Mouse (Mus musculus) frontal cortex, postnatal 10 days (tissue): Measurements from ENCODE around the gene Arrdc5.

Source experiments
- DNase-seq, 2 experiments: peaks; one replicate each; pipeline ENCODE4 v3.0.0; 2022; ENCODE audit warnings: low spot score in 2 of 2, mixed read lengths in 1 of 2

Gene Arrdc5

DNA sequence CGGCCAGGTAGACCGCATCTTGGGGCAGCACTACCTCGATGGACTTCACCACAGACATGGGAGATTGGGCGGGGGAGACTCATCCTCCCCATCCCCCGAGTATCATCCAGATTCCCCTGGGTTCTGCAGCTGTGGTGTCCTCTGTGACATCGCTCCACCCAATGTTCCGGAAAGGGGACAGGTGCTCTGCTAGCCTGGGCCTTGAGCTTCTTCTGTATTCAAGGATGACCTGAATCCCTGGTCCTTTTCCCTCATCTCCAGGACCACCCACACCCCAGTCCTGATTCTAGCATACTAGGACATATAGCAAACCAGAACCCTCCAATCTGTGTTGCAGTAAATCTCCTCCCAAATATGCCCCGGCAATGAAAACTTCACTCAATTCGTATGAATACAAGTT, at the start of gene Arrdc5:
Gene Arrdc5, minus strand, starts transcription at position 101 of the 400 bp plus-strand sequence.
- no peak for DNase-seq

DNA sequence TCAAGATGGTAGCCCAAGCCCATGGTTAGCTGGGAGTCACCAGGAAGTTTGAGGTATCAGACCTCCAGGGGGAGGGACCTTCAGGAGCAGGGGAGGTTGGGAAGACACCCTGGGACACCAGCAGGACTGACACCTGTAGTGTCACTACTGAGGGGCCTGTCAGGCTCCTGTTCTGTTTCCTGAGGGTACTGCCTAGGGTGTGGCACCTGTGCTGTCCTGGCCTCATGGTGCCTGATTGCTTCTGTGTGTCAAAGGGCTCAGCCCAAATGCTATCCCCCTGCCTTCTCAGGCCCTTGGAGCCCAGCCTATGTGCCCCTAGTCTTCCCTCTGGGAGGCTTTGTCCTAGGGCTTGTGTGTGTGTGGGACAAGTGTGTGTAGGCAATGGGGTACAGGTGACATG, 48.5 kb upstream of the Arrdc5 start:
- DNase-seq, result no peak

DNA sequence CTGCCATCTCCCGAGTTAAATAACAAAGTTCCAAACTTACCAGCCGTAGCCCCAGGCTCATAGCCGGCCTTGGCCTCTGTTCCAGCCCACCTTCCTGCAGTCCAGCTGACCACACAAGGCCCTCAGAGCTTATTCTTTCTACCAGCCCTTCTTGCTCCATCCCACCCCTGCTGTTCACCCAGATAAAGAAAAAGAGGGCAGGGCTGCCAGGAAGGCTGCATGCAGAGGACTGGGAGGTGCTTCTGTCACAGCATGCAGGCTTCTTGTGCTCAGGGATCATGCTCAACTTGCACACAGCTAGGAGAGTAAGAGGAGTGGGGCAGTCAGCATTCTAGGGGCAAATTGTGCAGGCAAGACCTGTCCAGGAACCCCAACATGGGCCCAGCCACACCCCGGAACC, 48.0 kb upstream of the Arrdc5 start:
- no peak for DNase-seq

DNA sequence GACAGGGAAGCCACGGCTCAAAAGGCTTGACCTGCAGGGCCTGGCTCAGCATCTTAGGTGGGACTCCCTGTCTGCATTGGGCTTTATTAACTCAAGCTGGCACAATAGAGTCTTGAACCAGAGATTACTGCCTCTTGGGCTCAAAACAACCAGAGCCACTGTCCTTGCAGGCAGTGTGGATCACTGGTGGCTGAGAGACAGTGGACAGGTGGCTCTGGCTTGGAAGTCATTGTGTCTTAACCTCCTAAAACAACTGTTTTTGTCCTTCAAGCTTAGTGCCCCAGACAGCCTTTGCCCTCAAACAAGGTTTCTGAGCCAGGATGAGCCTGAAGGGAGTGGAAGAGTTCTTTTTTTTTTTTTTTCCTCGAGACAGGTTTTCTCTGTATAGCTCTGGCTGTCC, 45.3 kb upstream of the Arrdc5 start:
- DNase-seq, result no peak

DNA sequence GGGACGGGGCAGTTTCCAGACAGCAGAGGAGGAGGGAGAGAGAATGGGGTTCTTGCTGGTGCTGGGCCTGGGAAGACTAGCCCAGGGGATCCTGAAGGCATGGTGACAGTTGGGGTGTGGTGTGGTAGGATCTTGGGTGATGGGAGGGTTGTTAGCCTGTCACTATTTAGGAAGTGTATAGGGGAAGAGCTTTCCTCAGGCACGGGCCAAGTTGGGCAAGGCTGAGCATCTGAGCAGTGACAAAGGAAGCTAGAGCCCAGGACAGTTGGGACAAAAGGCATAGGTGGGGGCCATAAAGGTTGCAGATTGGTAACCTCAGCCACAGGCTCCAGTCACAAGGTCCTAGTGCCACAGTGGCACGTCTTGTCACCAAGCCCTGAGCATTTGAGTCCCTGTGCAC, 43.4 kb upstream of the Arrdc5 start:
- no peak for DNase-seq

DNA sequence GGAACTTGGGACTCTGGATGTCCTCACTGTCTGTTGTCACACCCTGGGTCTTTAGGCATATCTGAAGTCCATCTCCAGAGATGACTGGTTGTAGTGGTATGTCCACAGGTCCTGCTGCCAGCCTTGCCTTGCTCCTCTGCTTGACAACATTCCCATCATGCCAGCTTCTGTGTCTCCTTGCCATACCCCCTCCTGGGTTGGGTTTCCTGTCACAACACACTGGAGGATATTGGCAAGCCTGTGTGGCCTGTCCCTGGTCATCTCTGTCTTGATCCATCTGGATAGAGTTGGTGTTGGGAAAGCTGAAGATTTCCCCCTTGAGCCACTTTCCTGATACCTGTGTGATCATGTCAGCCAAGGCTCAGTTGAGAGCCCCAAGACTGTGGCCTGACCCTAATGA, 40.6 kb upstream of the Arrdc5 start:
- no peak for DNase-seq

DNA sequence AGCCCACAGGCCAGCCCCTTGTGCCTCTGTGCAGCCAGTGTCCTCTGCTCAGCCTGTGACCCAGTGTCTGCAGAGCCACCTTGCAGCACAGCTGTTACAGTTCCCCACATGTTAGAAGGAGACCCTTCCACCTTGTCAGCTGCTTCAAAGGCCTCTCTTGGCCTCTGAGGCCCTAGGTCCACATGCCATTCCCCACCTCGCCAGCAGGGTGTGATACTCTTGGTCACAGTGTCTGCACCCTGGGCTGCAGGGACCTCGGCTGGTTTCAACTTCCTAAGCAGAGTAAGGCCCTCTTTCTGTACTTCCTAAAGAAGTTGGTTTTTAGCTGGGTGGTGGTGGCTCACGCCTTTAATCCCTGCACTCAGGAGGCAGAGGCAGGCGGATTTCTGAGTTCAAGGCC, 38.8 kb upstream of the Arrdc5 start:
- DNase-seq, result no peak

DNA sequence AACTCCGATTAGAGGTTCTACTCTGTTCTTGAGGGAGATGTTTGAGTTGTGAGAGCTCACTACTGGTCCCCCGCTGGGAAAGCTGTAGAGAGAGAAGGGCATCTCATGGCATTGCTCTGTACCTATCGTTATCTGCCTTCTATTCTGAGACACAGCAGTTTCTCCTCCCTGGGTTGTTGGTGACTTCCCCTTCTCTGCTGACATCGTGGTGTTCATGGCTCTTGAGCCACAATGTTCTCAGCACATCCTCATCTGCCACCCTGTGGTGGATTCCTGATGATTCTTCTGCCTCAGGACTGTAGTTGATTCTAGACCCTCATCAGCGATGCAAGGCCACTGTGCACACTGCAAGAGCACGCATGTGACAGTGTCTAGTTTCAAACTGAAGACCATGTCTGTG, 37.7 kb upstream of the Arrdc5 start:
- no peak for DNase-seq

DNA sequence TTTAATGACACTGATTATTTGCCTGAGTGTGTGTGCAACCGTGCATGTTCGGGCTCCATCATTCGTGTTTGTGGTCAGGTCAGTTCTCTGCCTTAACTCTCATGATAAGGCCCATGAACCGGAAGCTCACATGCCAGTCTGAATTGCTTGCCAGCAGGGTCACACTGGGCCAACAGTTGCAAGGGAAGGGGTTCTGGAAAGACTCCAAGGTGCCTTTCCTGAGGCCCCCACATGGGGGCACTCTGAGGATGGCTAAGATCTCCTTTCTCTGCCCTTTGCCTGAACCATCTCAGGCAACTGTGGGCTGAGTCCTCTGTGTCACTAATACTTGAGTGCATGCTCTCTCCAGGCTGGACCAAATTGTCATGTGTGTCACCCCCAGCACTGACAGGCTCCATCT, 37.1 kb upstream of the Arrdc5 start:
- DNase-seq, result peak; percentile 44 to 53

DNA sequence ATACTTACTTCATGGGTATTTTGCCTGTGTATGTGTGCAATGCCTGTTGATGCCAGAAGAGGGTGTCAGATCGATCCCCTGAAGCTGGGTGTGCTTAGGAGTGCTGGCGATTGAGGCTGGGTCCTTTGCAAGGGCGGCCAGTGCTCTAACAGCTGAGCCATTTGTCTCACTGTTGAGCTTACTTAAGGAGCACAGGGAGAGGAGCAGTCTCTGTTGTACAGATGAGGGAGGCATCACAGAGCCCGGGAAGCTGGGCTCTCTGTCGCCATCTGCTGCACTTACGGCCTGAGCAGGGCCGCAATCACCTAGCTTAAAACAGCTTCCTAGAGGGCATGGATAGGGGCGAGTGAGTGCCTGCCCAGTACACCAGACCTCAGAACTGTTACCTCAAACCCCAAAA, 32.9 kb upstream of the Arrdc5 start:
- no peak for DNase-seq

DNA sequence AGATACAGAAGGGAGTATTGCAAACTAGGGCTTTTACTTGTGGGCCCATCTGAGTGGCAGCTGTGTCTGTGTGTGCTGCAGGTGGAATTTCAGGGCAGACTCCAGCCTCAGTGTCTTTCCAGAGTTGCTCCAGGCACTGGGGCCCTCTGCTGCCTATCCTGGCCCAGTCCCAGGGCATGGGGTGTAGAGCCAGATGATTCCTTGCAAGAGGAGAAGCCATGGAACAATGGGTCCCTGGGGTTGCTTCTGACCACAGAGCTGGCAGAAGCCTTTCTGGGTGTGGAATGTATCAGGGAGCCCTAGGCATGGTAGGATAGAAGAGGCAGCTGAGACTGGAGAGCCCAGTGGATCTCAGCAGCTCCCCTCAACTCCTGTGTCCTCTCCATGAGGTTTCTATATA, 31.2 kb upstream of the Arrdc5 start:
- no peak for DNase-seq

DNA sequence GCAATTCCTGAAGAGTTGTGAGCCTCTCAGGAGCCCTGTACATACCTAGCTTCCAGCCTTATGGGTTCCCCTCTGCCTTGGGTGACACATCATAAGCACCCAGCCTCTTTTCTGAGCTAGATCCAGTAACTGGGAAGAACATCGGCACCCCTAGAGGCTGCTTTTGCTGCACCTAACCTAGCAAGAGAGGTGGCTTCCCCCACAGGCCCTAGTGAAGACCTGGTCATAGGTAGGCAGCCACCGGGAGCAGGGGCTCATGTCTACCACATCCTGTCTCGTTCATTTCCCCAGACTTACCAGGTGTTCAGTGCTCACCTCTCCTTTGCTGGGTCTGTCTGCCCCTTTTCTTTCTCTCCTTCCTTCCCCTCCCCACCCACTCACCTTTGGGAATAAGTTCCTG, 30.3 kb upstream of the Arrdc5 start:
- no peak for DNase-seq

DNA sequence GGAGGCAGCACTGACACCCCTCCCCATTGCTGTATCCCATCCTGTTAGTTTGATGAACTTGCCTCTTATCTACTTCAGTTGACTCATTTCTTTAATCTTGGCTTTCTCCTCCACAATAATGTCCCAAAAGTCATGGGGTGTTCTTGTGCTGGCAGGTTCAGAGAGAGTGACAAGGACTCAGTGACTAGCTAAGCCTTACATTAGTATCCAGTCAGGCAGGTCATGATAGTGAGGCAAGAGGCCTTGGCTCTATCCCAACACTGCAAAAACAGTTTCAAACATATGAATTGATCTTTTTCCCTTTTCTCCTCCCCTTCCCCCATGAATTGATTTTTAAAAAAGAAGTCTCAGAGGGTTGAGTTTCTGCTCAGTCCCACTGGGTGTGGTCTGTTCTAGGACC, 29.2 kb upstream of the Arrdc5 start:
- no peak for DNase-seq

DNA sequence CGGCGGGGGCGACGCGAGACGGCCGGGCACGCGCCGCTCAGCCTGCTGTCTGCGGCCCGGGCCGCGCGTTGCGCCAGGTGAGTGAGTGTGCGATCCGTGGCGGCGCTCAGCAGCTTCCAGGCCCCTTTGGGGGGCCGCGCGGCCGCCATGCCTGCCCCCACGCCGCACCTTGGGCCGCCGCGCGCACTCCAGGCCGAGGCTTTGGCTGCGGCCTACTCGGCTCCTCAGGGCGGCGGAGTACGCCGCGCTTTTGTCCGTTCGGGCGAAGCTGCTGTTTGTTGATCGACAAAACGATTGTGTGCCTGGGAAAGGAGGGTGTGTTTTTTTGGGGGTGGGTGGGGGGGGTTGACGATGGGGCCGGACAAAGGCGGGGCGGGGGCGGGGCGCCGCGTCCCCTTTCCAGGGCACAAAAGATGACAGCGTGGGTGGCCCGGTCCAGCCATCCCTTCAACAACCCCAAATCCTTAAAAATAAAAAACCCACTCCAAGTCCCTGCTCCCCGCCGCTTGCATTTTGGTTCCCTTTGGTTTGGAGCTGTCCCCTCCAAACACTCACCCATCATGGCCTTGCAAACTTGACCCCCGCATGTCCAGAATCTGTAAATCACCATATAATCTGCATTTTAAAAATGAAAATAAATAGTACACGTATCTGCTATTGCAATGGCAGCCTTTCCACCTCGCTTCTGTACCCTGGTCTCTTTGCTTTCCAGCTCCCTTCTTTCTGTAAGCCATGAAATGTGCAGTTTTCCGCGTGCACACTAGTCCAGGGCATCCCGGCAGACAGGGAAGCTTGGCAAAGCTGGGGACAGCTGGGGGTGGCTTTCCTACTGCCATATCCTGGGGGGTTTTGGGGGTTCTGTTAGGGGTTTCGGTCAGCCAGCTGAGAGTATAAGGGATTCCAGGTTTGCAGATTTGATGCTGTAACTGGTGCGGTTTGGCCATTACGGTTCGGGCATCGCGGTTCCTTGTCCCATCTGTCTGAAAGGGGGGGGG, 26.4 kb upstream of the Arrdc5 start:
- no peak for DNase-seq

DNA sequence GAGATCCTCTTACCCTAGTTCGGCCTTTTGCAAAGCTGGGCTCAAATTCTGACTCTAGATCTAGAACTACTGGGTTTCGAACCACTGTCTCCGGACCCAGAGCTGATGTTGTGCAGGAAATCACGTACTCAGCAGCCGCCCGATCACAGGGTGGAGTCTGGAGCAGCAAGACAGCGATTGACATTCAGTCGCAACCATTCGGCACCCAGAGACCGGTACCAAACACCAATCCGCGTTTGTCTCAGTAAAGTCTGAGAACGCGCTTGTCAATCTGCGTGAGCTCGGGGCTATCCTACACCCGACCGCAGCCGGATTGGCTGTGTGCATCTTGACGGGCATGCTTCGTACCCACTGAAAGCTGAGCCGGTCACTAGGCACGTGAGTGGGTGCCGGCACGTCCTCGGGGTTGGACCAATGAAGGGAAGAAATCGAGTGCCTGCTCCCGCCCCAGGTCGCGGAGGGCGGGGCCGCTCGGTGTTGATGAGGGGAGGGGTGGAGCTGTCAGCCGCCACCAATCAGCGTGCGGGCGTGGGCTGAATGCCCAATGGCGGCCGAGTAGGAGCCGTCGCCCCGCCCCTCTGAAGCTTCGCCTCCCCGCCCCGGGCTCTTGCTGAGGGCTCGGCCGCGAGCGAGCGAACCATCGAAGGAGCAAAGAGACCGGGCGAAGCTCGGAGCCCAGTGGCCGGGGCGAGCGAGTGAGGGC, 25.5 kb upstream of the Arrdc5 start, which contains the start of gene Kdm4b:
Gene Kdm4b, plus strand, starts transcription at position 613 of the 703 bp plus-strand sequence.
- DNase-seq, result peak; percentile 99 to 100

DNA sequence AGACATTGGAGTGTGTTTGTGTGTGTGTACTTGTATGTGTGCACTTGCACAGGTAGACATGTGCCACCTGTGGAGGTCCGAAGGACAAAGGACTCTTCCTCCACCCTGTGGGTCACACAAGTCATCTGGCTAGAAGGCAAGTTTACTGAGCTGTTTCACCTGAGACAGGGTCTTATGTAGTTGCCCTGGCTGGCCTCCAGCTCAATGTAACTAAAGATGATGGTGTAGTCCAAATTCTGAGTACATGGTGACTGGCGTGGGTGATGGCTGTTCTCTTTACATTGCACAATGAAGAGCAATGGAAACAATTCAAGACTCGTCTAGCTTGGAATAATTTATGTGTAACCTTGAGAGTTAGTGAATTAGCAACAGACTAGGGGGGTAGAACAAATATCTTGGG, 24.3 kb upstream of the Arrdc5 start:
- DNase-seq, result no peak

DNA sequence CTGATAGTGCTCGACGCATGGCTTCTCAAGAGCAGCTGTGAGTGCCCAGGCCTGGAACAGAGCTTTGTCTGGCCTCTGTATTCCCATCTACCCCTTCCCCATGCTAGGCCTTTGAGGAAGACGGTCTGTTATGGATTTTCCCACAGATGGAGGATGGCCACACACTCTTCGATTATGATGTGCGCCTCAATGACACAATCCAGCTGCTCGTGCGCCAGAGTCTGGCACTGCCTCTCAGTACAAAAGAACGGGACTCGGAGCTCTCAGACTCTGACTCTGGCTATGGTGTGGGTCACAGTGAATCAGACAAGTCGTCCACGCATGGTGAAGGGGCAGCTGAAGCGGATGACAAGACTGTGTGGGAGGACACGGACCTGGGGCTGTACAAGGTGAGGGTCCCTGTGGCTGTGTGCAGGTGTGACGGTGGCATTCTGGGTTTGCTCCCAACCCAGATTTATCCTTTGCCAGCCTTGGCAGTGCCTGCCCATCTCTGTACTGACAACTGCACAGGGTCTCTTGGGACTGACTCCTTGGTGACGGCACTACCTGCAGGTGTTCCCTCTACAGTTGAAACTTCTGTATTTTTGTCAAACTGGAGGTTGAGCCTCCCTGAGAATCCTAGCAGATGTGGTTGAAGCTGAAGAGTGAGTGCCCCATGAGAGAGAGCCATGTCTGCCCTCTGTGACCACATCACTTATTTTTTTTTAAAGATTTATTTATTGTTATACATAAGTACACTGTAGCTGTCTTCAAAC, 9.3 kb upstream of the Arrdc5 start:
- DNase-seq, result no peak

DNA sequence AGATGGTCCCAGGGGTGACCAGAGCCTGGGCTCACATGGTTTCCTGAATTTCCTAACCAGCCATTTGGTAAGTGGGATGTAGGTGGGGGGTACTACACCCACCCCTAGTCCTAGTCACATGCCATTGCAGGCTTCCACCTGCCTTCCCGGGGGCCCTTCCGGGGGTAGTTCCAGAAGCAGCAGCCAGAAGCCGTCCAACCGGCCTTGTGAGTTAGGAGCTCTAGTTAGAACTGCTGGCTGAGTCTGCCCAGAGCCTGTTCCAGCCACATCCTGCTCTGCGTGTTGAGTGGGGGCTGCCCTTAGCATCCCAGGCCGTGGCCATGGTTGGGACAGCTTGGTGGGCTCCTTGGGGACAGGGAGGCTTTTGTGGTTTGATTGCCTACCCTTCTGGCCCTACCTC, 8.0 kb upstream of the Arrdc5 start:
- DNase-seq, result no peak

DNA sequence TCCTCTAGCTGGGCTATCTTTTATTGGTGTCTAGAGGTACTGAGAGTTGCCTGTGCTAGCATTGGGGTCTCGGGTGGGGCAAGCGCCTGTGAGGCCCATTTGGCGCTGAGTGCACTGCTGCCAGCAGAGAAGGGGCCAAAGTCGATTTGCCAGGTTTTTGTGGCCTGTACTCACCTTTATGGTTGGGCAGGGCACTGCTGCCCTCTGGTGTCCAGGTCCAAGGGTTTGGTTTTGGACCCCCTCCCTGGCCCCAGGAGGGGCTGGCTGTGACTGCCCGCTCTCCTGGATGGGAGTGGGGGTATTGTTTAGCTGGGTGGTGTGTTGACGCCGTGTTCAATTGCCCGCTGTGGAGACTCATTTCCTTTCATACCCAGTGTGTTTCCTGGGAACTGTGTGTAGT, 5.7 kb upstream of the Arrdc5 start:
- DNase-seq, result no peak

DNA sequence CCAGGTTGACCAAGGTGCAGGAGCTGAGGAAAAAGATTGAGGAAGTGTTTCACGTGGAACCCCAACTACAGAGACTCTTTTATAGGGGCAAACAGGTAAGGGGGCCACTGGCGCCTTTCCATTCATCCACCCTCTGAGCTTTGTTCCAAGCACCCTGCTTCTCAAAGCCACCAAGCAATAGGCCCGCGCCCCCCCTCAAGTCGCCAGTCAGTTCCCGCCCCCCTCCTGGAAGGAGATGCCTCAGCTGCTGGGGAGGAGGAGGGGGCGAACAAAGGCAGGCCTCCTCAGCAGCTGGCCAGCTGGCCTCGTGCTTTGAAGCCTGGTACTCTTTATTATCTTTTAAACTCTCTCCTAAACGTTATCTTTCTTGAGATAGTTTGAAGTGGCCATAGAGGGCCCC, 5.1 kb upstream of the Arrdc5 start:
- no peak for DNase-seq

DNA sequence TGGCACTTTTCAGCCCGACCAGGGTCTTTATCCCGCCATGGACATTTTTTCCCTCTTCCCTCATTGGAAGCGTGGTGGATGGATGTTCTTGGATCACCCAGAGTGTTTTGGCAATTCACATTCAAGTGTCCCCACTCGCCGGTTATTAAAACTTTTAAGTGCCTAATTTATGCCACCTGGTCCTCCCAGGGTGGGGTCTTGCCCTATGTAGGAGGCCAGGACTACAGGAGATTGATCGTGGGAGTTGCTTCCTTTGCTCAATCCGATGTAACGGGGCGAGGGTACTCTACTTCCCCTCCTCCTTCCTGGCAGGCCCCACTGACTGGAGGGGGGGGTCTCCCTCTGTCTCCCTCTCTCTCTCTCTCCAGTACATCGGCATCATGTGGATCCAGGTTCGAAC, 4.6 kb upstream of the Arrdc5 start:
- DNase-seq, result no peak
